Mouse (Mus musculus): ENCODE results near the gene Lrrc29. TPM values are rescaled to one million over a fixed set of nuclear protein-coding genes. Genes with fewer than 3 reads are reported as not detected.

Lrrc29 gene
- polyA plus RNA-seq, 1 experiment from 2014 or later: 9.5 TPM

GRCm38 (mm10) chr8:105288231-105288630 is 37.8 kb downstream of the Lrrc29 start:
- 86% methylated on average over 5 of the region's 5 CpGs for WGBS (ENCODE audit: insufficient replicate concordance)

GRCm38 (mm10) chr8:105286907-105287306 is 39.2 kb downstream of the Lrrc29 start:
- Histone ChIP-seq H3K36me3 (no peaks in the 10 kb centered on the region), H3K4me2 (no peak overlapping the region), H3K27me3 (peaks cover 61% of the 10 kb centered on the region), H3K4me3 (replicated peaks) (no peak overlapping the region), H3K4me1 (replicated peaks) (peaks cover 45% of the 10 kb centered on the region), H3K9ac (no peak overlapping the region), H3K9me3 (replicated peaks) (no peaks in the 10 kb centered on the region), H3K27ac (no peak overlapping the region)
- WGBS (ENCODE audit: insufficient replicate concordance): 67% methylated on average over 4 of the region's 4 CpGs
- DNase-seq (no peak), ATAC-seq (ENCODE audit: low read depth) (no peak)

More at GRCm38 (mm10) chr8:105288231-105288630, 37.8 kb downstream of the Lrrc29 start:
- peaks cover 50% of the 10 kb centered on the region for H3K27me3 ChIP-seq
- no peaks in the 10 kb centered on the region for H3K9me3 ChIP-seq (replicated peaks)
- H3K27ac ChIP-seq: no peak overlapping the region
- DNase-seq (no peak), ATAC-seq (ENCODE audit: low read depth) (no peak)
- H3K36me3 ChIP-seq: no peaks in the 10 kb centered on the region
- no peak overlapping the region for H3K4me2 ChIP-seq
- H3K4me1 ChIP-seq (replicated peaks): peaks cover 34% of the 10 kb centered on the region
- no peak overlapping the region for H3K4me3 ChIP-seq (replicated peaks)
- no peak overlapping the region for H3K9ac ChIP-seq

- Histone ChIP-seq H3K27me3 (peaks cover 69% of the 10 kb centered on the region), H3K36me3 (0 out of 2 replicates have a peak, but pooled peaks cover 4% of the 10 kb centered on the region), H3K4me3 (replicated peaks) (no peak overlapping the region), H3K9ac (no peak overlapping the region), H3K27ac (no peak overlapping the region), H3K4me1 (replicated peaks) (peaks cover 41% of the 10 kb centered on the region), H3K9me3 (replicated peaks) (no peaks in the 10 kb centered on the region), H3K4me2 (no peak overlapping the region)
- no peak for DNase-seq
- WGBS (ENCODE audit: insufficient replicate concordance): 53% methylated on average over 12 of the region's 12 CpGs
- ATAC-seq (ENCODE audit: low read depth): no peak
Observed at GRCm38 (mm10) chr8:105285514-105285913, 40.6 kb downstream of the Lrrc29 start.

GRCm38 (mm10) chr8:105283074-105283473 is 43.0 kb downstream of the Lrrc29 start:
- H3K4me1 ChIP-seq (replicated peaks): peaks cover 31% of the 10 kb centered on the region
- H3K9me3 ChIP-seq (replicated peaks): no peaks in the 10 kb centered on the region
- H3K36me3 ChIP-seq: 0 out of 2 replicates have a peak, but pooled peaks cover 4% of the 10 kb centered on the region
- peak overlapping the region; percentile 12; the same call in 1 of the 2 replicates for H3K4me3 ChIP-seq (replicated peaks)
- WGBS (ENCODE audit: insufficient replicate concordance): 32% methylated on average over 22 of the region's 23 CpGs
- H3K9ac ChIP-seq: no peak overlapping the region
- ATAC-seq (ENCODE audit: low read depth) (peak; percentile 64), DNase-seq (peak; percentile 53)
- no peak overlapping the region for H3K27ac ChIP-seq
- H3K27me3 ChIP-seq: peaks cover 78% of the 10 kb centered on the region
- H3K4me2 ChIP-seq: peak overlapping the region; percentile 45

- no peaks in the 10 kb centered on the region for H3K9me3 ChIP-seq (replicated peaks)
- H3K4me2 ChIP-seq: no peak overlapping the region
- ATAC-seq (ENCODE audit: low read depth): no peak
- H3K27ac ChIP-seq: no peak overlapping the region
- DNase-seq: no peak
- H3K27me3 ChIP-seq: peaks cover 85% of the 10 kb centered on the region
- no peak overlapping the region for H3K9ac ChIP-seq
- H3K4me3 ChIP-seq (replicated peaks): no peak overlapping the region
- peaks cover 29% of the 10 kb centered on the region for H3K4me1 ChIP-seq (replicated peaks)
- 31% methylated on average over 4 of the region's 4 CpGs for WGBS (ENCODE audit: insufficient replicate concordance)
- H3K36me3 ChIP-seq: 0 out of 2 replicates have a peak, but pooled peaks cover 4% of the 10 kb centered on the region
Observed at GRCm38 (mm10) chr8:105282239-105282638, 43.8 kb downstream of the Lrrc29 start.

GRCm38 (mm10) chr8:105281821-105282220 is 44.3 kb downstream of the Lrrc29 start:
- Histone ChIP-seq H3K4me3 (replicated peaks) (no peak overlapping the region), H3K4me1 (replicated peaks) (peaks cover 29% of the 10 kb centered on the region), H3K36me3 (0 out of 2 replicates have a peak, but pooled peaks cover 4% of the 10 kb centered on the region), H3K27me3 (peaks cover 89% of the 10 kb centered on the region), H3K27ac (no peak overlapping the region), H3K9me3 (replicated peaks) (no peaks in the 10 kb centered on the region), H3K4me2 (no peak overlapping the region), H3K9ac (no peak overlapping the region)
- no peak for ATAC-seq (ENCODE audit: low read depth)
- no peak for DNase-seq
- WGBS (ENCODE audit: insufficient replicate concordance): 80% methylated on average over 12 of the region's 12 CpGs

- no peak for ATAC-seq (ENCODE audit: low read depth)
- no peaks in the 10 kb centered on the region for H3K9me3 ChIP-seq (replicated peaks)
- H3K9ac ChIP-seq: no peak overlapping the region
- H3K27me3 ChIP-seq: peaks cover 91% of the 10 kb centered on the region
- no peak overlapping the region for H3K27ac ChIP-seq
- 46% methylated on average over 3 of the region's 3 CpGs for WGBS (ENCODE audit: insufficient replicate concordance)
- H3K36me3 ChIP-seq: 0 out of 2 replicates have a peak, but pooled peaks cover 4% of the 10 kb centered on the region
- no peak for DNase-seq
- no peak overlapping the region for H3K4me2 ChIP-seq
- no peak overlapping the region for H3K4me3 ChIP-seq (replicated peaks)
- H3K4me1 ChIP-seq (replicated peaks): peaks cover 42% of the 10 kb centered on the region
Observed at GRCm38 (mm10) chr8:105280567-105280966, 45.5 kb downstream of the Lrrc29 start.

- H3K36me3 ChIP-seq: 0 out of 2 replicates have a peak, but pooled peaks cover 4% of the 10 kb centered on the region
- DNase-seq (peak; percentile 43), ATAC-seq (ENCODE audit: low read depth) (peak; percentile 65)
- WGBS (ENCODE audit: insufficient replicate concordance): 4% methylated on average over 28 of the region's 28 CpGs
- H3K4me1 ChIP-seq (replicated peaks): peaks cover 43% of the 10 kb centered on the region
- H3K27me3 ChIP-seq: peaks cover 95% of the 10 kb centered on the region
- H3K9ac ChIP-seq: 0 out of 2 replicates have a peak overlapping the region, but pooled peaks have one; percentile 29
- no peak overlapping the region for H3K27ac ChIP-seq
- H3K9me3 ChIP-seq (replicated peaks): no peaks in the 10 kb centered on the region
- H3K4me2 ChIP-seq: peak overlapping the region; percentile 56
- peak overlapping the region; percentile 36 for H3K4me3 ChIP-seq (replicated peaks)
Observed at GRCm38 (mm10) chr8:105278911-105279334, 47.2 kb downstream of the Lrrc29 start.

GRCm38 (mm10) chr8:105276292-105277120 is 49.6 kb downstream of the Lrrc29 start:
- DNase-seq (no peak), ATAC-seq (ENCODE audit: low read depth) (peak; percentile 64)
- Histone ChIP-seq H3K4me1 (replicated peaks) (peaks cover 27% of the 10 kb centered on the region), H3K9me3 (replicated peaks) (no peaks in the 10 kb centered on the region), H3K4me3 (replicated peaks) (peak overlapping the region; percentile 35), H3K27me3 (peaks cover 97% of the 10 kb centered on the region), H3K4me2 (peak overlapping the region; percentile 59), H3K27ac (no peak overlapping the region), H3K9ac (peak overlapping the region; percentile 47; the same call in 1 of the 2 replicates), H3K36me3 (0 out of 2 replicates have a peak, but pooled peaks cover 2% of the 10 kb centered on the region)
- WGBS (ENCODE audit: insufficient replicate concordance): 4% methylated on average over 30 of the region's 30 CpGs

GRCm38 (mm10) chr8:105275840-105276239 is 50.2 kb downstream of the Lrrc29 start, which contains the start of gene Nol3:
Gene Nol3 (plus strand): TSS chr8:105276140.
- ATAC-seq (ENCODE audit: low read depth) (no peak), DNase-seq (no peak)
- WGBS (ENCODE audit: insufficient replicate concordance): 11% methylated on average over 10 of the region's 10 CpGs
- Histone ChIP-seq H3K9ac (peak within 1 kb of the TSS; percentile 47; the same call in 1 of the 2 replicates), H3K9me3 (replicated peaks) (no peaks in the 10 kb centered on the region), H3K4me2 (peak within 1 kb of the TSS; percentile 59), H3K4me1 (replicated peaks) (peaks cover 28% of the 10 kb centered on the region), H3K27me3 (peaks cover 99% of the 10 kb centered on the region), H3K27ac (no peak within 1 kb of the TSS), H3K36me3 (no peaks in the 10 kb centered on the region), H3K4me3 (replicated peaks) (peak within 1 kb of the TSS; percentile 35)

GRCm38 (mm10) chr8:105275387-105275786 is 50.7 kb downstream of the Lrrc29 start:
- no peak for ATAC-seq (ENCODE audit: low read depth)
- no peak for DNase-seq
- Histone ChIP-seq H3K4me1 (replicated peaks) (peaks cover 33% of the 10 kb centered on the region), H3K4me2 (peak overlapping the region; percentile 59; the same call in 1 of the 2 replicates), H3K4me3 (replicated peaks) (no peak overlapping the region), H3K9me3 (replicated peaks) (no peaks in the 10 kb centered on the region), H3K27ac (no peak overlapping the region), H3K9ac (no peak overlapping the region), H3K36me3 (no peaks in the 10 kb centered on the region), H3K27me3 (peaks cover 99% of the 10 kb centered on the region)
- WGBS (ENCODE audit: insufficient replicate concordance): 13% methylated on average over 11 of the region's 11 CpGs
